Mouse (Mus musculus) liver, embryonic 13.5 days (tissue): ENCODE measurements around the gene Tmem9. TPM values are rescaled to one million over a fixed set of nuclear protein-coding genes. Genes with fewer than 3 reads are reported as not detected.

Experiments
- ATAC-seq: fragments of 200-750 bp; cut with Nextera tagmentation; 2 replicates; pipeline ENCODE4 v1.8.0; 2017; ENCODE audit warnings: low read depth, mild to moderate bottlenecking, moderate number of reproducible peaks, moderate library complexity
- DNase-seq: peaks from one replicate; pipeline ENCODE4 v3.0.0; 2022
- H3K27ac ChIP-seq: fragments of 300-500 bp; sonication (generic); 2 replicates; pipeline ENCODE4 v1.5.1; 2015; ENCODE audit warnings: moderate library complexity, mild to moderate bottlenecking, inconsistent platforms
- H3K27me3 ChIP-seq: fragments of 300-500 bp; sonication (generic); 2 replicates; pipeline ENCODE4 v1.6.1; 2015; ENCODE audit warnings: mild to moderate bottlenecking, inconsistent platforms
- H3K36me3 ChIP-seq: fragments of 300-500 bp; sonication (generic); 2 replicates; pipeline ENCODE4 v1.6.1; 2015; ENCODE audit warnings: mild to moderate bottlenecking, inconsistent platforms
- H3K4me1 ChIP-seq: fragments of 300-500 bp; sonication (generic); replicated peaks from 2 replicates; pipeline ENCODE4 v1.6.1; 2015; ENCODE audit warnings: inconsistent platforms
- H3K4me2 ChIP-seq: fragments of 300-500 bp; sonication (generic); 2 replicates; pipeline ENCODE4 v1.6.1; 2015; ENCODE audit warnings: inconsistent platforms, mild to moderate bottlenecking, moderate library complexity
- H3K4me3 ChIP-seq: fragments of 300-500 bp; sonication (generic); replicated peaks from 2 replicates; pipeline ENCODE4 v1.5.1; 2015; ENCODE audit warnings: mild to moderate bottlenecking, inconsistent platforms
- H3K9ac ChIP-seq: fragments of 300-500 bp; sonication (generic); 2 replicates; pipeline ENCODE4 v1.6.1; 2015; ENCODE audit warnings: mild to moderate bottlenecking, inconsistent platforms
- H3K9me3 ChIP-seq: fragments of 300-500 bp; sonication (generic); replicated peaks from 2 replicates; pipeline ENCODE4 v1.6.1; 2016; ENCODE audit warnings: inconsistent platforms
- WGBS: fragments of 180-500 bp; shearing (Covaris S2); methylation state at CpG from one replicate; pipeline ENCODE4 v1.1.7; 2015; ENCODE audit not compliant: insufficient replicate concordance; 5-methylcytosine and 5-hydroxymethylcytosine counted together
- polyA plus RNA-seq: library from polyadenylated mRNA; unstranded; fragments of >200 nt; fragmentation: Nextera tagmentation; extraction: Ambion mirVana; gene quantifications from 2 replicates; pipeline ENCODE4 v1.2.1, GENCODE M21; 2015

Gene Tmem9
- 90.9 and 95.3 TPM in 2 replicates for polyA plus RNA-seq

GRCm38 (mm10) chr1:136007211-136008158, at the start of gene Tmem9:
Gene Tmem9, plus strand, starts transcription at chr1:136008150.
- peaks cover 25% of the 10 kb centered on the region for H3K27me3 ChIP-seq
- peak within 1 kb of the TSS; percentile 95 for H3K4me2 ChIP-seq
- 4% methylated on average over 37 of the region's 37 CpGs for WGBS
- H3K9ac ChIP-seq = peak within 1 kb of the TSS; percentile 78
- peak; percentile 96 for ATAC-seq
- H3K4me1 ChIP-seq = peaks cover 48% of the 10 kb centered on the region
- DNase-seq = peak; percentile 89
- H3K9me3 ChIP-seq = no peaks in the 10 kb centered on the region; the same call in 1 of the 2 replicates
- no peaks in the 10 kb centered on the region for H3K36me3 ChIP-seq
- H3K4me3 ChIP-seq = peak within 1 kb of the TSS; percentile 65
- peak within 1 kb of the TSS; percentile 71 for H3K27ac ChIP-seq

GRCm38 (mm10) chr1:135958483-135958882, 49.5 kb upstream of the Tmem9 start:
- Histone ChIP-seq H3K9ac (no peak overlapping the region), H3K4me3 (no peak overlapping the region), H3K27ac (no peak overlapping the region), H3K4me1 (no peaks in the 10 kb centered on the region), H3K36me3 (no peaks in the 10 kb centered on the region), H3K4me2 (no peak overlapping the region), H3K9me3 (no peaks in the 10 kb centered on the region), H3K27me3 (peaks cover 45% of the 10 kb centered on the region)
- 31% methylated on average over 4 of the region's 4 CpGs for WGBS
- DNase-seq (no peak), ATAC-seq (no peak)

GRCm38 (mm10) chr1:135963177-135963576, 44.8 kb upstream of the Tmem9 start:
- Histone ChIP-seq H3K9ac (no peak overlapping the region), H3K4me2 (no peak overlapping the region), H3K9me3 (no peaks in the 10 kb centered on the region), H3K4me1 (no peaks in the 10 kb centered on the region), H3K27ac (no peak overlapping the region), H3K27me3 (peaks cover 65% of the 10 kb centered on the region), H3K36me3 (no peaks in the 10 kb centered on the region), H3K4me3 (no peak overlapping the region)
- no peak for ATAC-seq
- DNase-seq = no peak
- WGBS = 38% methylated on average over 5 of the region's 5 CpGs

- no peak for ATAC-seq
- Histone ChIP-seq H3K27me3 (peaks cover 76% of the 10 kb centered on the region), H3K9me3 (no peaks in the 10 kb centered on the region), H3K27ac (no peak overlapping the region), H3K36me3 (no peaks in the 10 kb centered on the region), H3K4me2 (no peak overlapping the region), H3K4me1 (no peaks in the 10 kb centered on the region), H3K4me3 (no peak overlapping the region), H3K9ac (no peak overlapping the region)
- WGBS = 69% methylated on average over 11 of the region's 11 CpGs
- DNase-seq = no peak
These were observed 43.4 kb upstream of the Tmem9 start for GRCm38 (mm10) chr1:135964561-135964960.

- DNase-seq = no peak
- no peak for ATAC-seq
- no peak overlapping the region for H3K4me3 ChIP-seq
- H3K27ac ChIP-seq = no peak overlapping the region
- no peaks in the 10 kb centered on the region for H3K36me3 ChIP-seq
- no peak overlapping the region for H3K9ac ChIP-seq
- no peaks in the 10 kb centered on the region for H3K9me3 ChIP-seq
- H3K4me2 ChIP-seq = no peak overlapping the region
- H3K27me3 ChIP-seq = peaks cover 64% of the 10 kb centered on the region
- H3K4me1 ChIP-seq = no peaks in the 10 kb centered on the region
- 47% methylated on average over 4 of the region's 4 CpGs for WGBS
These were observed 40.2 kb upstream of the Tmem9 start for GRCm38 (mm10) chr1:135967739-135968138.

GRCm38 (mm10) chr1:135970486-135970885, 37.5 kb upstream of the Tmem9 start:
- Histone ChIP-seq H3K4me2 (no peak overlapping the region), H3K4me1 (no peaks in the 10 kb centered on the region), H3K4me3 (no peak overlapping the region), H3K36me3 (no peaks in the 10 kb centered on the region), H3K27ac (no peak overlapping the region), H3K9me3 (no peaks in the 10 kb centered on the region), H3K27me3 (peaks cover 46% of the 10 kb centered on the region), H3K9ac (no peak overlapping the region)
- WGBS = 43% methylated on average over 2 of the region's 2 CpGs
- DNase-seq (no peak), ATAC-seq (no peak)

- H3K9me3 ChIP-seq = no peaks in the 10 kb centered on the region
- no peak overlapping the region for H3K9ac ChIP-seq
- no peak for ATAC-seq
- WGBS = 81% methylated on average over 3 of the region's 3 CpGs
- no peak overlapping the region for H3K4me3 ChIP-seq
- no peak for DNase-seq
- H3K4me1 ChIP-seq = no peaks in the 10 kb centered on the region
- no peak overlapping the region for H3K4me2 ChIP-seq
- no peaks in the 10 kb centered on the region for H3K36me3 ChIP-seq
- peaks cover 36% of the 10 kb centered on the region for H3K27me3 ChIP-seq
- H3K27ac ChIP-seq = no peak overlapping the region
These were observed 35.4 kb upstream of the Tmem9 start for GRCm38 (mm10) chr1:135972576-135972975.

- Histone ChIP-seq H3K4me1 (no peaks in the 10 kb centered on the region), H3K9ac (no peak overlapping the region), H3K9me3 (no peaks in the 10 kb centered on the region), H3K4me3 (no peak overlapping the region), H3K36me3 (no peaks in the 10 kb centered on the region), H3K4me2 (no peak overlapping the region), H3K27me3 (peaks cover 75% of the 10 kb centered on the region), H3K27ac (no peak overlapping the region)
- ATAC-seq (no peak), DNase-seq (no peak)
- 45% methylated on average over 5 of the region's 5 CpGs for WGBS
These were observed 23.8 kb upstream of the Tmem9 start for GRCm38 (mm10) chr1:135984105-135984504.

GRCm38 (mm10) chr1:135989876-135990275, 18.1 kb upstream of the Tmem9 start:
- H3K9ac ChIP-seq = no peak overlapping the region
- H3K4me1 ChIP-seq = peaks cover 3% of the 10 kb centered on the region
- H3K27ac ChIP-seq = no peak overlapping the region
- no peak for ATAC-seq
- H3K27me3 ChIP-seq = peaks cover 62% of the 10 kb centered on the region
- H3K4me3 ChIP-seq = no peak overlapping the region
- H3K9me3 ChIP-seq = no peaks in the 10 kb centered on the region
- no peak for DNase-seq
- H3K4me2 ChIP-seq = no peak overlapping the region
- H3K36me3 ChIP-seq = no peaks in the 10 kb centered on the region

- H3K36me3 ChIP-seq = no peaks in the 10 kb centered on the region
- no peak overlapping the region for H3K4me3 ChIP-seq
- peaks cover 19% of the 10 kb centered on the region for H3K4me1 ChIP-seq
- no peak for ATAC-seq
- no peak overlapping the region for H3K27ac ChIP-seq
- H3K4me2 ChIP-seq = no peak overlapping the region
- 50% methylated on average over 4 of the region's 4 CpGs for WGBS
- H3K27me3 ChIP-seq = peaks cover 53% of the 10 kb centered on the region
- H3K9ac ChIP-seq = no peak overlapping the region
- DNase-seq = no peak
- no peaks in the 10 kb centered on the region for H3K9me3 ChIP-seq
These were observed 14.5 kb upstream of the Tmem9 start for GRCm38 (mm10) chr1:135993470-135993869.

- ATAC-seq = no peak
- WGBS = 56% methylated on average over 7 of the region's 7 CpGs
- Histone ChIP-seq H3K36me3 (no peaks in the 10 kb centered on the region), H3K4me1 (peaks cover 19% of the 10 kb centered on the region), H3K9me3 (no peaks in the 10 kb centered on the region), H3K9ac (no peak overlapping the region), H3K4me2 (no peak overlapping the region), H3K4me3 (no peak overlapping the region), H3K27ac (no peak overlapping the region), H3K27me3 (peaks cover 51% of the 10 kb centered on the region)
- DNase-seq = no peak
These were observed 10.4 kb upstream of the Tmem9 start for GRCm38 (mm10) chr1:135997537-135997936.
